Mouse (Mus musculus): ENCODE results near the gene Rtn4.
"Not testable (repeated sequence)": the region's sequence is repeated elsewhere in the genome, so short reads cannot be mapped to it uniquely, and the experiment has no call there.

DNA sequence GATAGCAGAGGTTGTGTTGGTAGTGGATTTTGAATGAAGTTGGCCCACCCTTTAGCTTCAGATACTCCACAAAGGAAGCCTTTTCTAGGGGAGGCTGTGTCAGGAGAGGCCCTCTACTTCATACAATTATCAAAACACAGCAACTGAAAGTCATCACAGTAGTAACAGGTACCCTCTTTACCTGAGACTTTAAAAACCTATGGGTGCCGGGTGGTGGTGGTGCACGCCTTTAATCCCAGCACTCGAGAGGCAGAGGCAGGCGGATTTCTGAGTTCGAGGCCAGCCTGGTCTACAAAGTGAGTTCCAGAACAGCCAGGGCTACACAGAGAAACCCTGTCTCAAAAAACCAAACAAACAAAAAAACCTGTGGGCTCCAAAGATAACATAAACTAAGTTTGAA, 63.3 kb downstream of the Rtn4 start:
- not testable (repeated sequence) for TF ChIP-seq CTCF, EP300 (IDR thresholded peaks at IDR 0.05; ENCODE audit: low read depth)
